Mouse (Mus musculus) left cerebral cortex, adult 8-10 months (tissue): ENCODE measurements around the gene Muc1. TPM values are rescaled to one million over a fixed set of nuclear protein-coding genes. Genes with fewer than 3 reads are reported as not detected.
"Not testable (repeated sequence)": the region's sequence is repeated elsewhere in the genome, so short reads cannot be mapped to it uniquely, and the experiment has no call there.

Experiments used
- DNase-seq, 2 experiments: peaks; one replicate each; pipeline ENCODE4 v3.0.0; 2022; ENCODE audit warnings: low spot score in 2 of 2
- total RNA-seq, 4 experiments: library from RNA; stranded (reverse); gene quantifications; 2 replicates each; pipeline ENCODE4 v1.2.4; 2022

The Muc1 gene
- total RNA-seq, 4 experiments from 2014 or later, result 0.36 to 1.5 (median 0.67) TPM

- no peak for DNase-seq
Measured at GRCm38 (mm10) chr3:89209731-89210130, 19.1 kb upstream of the Muc1 start.

GRCm38 (mm10) chr3:89210162-89210561 is 18.7 kb upstream of the Muc1 start:
- no peak for DNase-seq

GRCm38 (mm10) chr3:89210731-89211130 is 18.1 kb upstream of the Muc1 start:
- DNase-seq, result no peak

GRCm38 (mm10) chr3:89213803-89214530 is 14.9 kb upstream of the Muc1 start:
- peak; percentile 78 to 89 for DNase-seq

- peak in 1 of 2 experiments; percentile 8 for DNase-seq
Measured at GRCm38 (mm10) chr3:89214681-89215411, 14.0 kb upstream of the Muc1 start, which contains the start of gene Thbs3. TSS of gene Thbs3 (plus strand) at chr3:89215180.

GRCm38 (mm10) chr3:89215853-89216252 is 13.0 kb upstream of the Muc1 start:
- DNase-seq, result peak in 1 of 2 experiments; percentile 78

- not testable (repeated sequence) for DNase-seq
Measured at GRCm38 (mm10) chr3:89216407-89216806, 12.4 kb upstream of the Muc1 start.

GRCm38 (mm10) chr3:89218271-89218670 is 10.6 kb upstream of the Muc1 start:
- no peak for DNase-seq

- no peak for DNase-seq
Measured at GRCm38 (mm10) chr3:89219546-89219945, 9.3 kb upstream of the Muc1 start.

GRCm38 (mm10) chr3:89221167-89221566 is 7.7 kb upstream of the Muc1 start:
- DNase-seq, result no peak

GRCm38 (mm10) chr3:89224796-89225195 is 4.1 kb upstream of the Muc1 start:
- DNase-seq, result no peak

GRCm38 (mm10) chr3:89225321-89225815 is 3.5 kb upstream of the Muc1 start:
- DNase-seq, result no peak

- no peak for DNase-seq
Measured at GRCm38 (mm10) chr3:89225918-89226317, 2.9 kb upstream of the Muc1 start.

- no peak for DNase-seq
Measured at GRCm38 (mm10) chr3:89226361-89226760, 2.5 kb upstream of the Muc1 start.

- DNase-seq, result no peak
Measured at GRCm38 (mm10) chr3:89226900-89227299, 2.0 kb upstream of the Muc1 start, which contains the start of gene Mtx1. TSS of gene Mtx1 (minus strand) at chr3:89227088.

- peak; percentile 77 to 93 for DNase-seq
Measured at GRCm38 (mm10) chr3:89227307-89228179, 1.3 kb upstream of the Muc1 start.

GRCm38 (mm10) chr3:89228180-89228549 is 692 bp upstream of the Muc1 start:
- DNase-seq, result peak in 1 of 2 experiments; percentile 75

GRCm38 (mm10) chr3:89229276-89229675 is 419 bp downstream of the Muc1 start:
- DNase-seq, result no peak

GRCm38 (mm10) chr3:89230561-89230960 is 1.7 kb downstream of the Muc1 start:
- no peak for DNase-seq

GRCm38 (mm10) chr3:89231345-89231744 is 2.5 kb downstream of the Muc1 start:
- no peak for DNase-seq

GRCm38 (mm10) chr3:89231772-89232275 is 3.0 kb downstream of the Muc1 start:
- DNase-seq, result no peak
